Mouse (Mus musculus): ENCODE measurements around the gene Nmt2. TPM values are rescaled to one million over a fixed set of nuclear protein-coding genes. Genes with fewer than 3 reads are reported as not detected.
A peak's percentile ranks its signal among the peaks of the same experiment; 100 is the strongest.

Gene Nmt2
- polyA plus RNA-seq, 1 experiment, result 1.2 TPM

DNA sequence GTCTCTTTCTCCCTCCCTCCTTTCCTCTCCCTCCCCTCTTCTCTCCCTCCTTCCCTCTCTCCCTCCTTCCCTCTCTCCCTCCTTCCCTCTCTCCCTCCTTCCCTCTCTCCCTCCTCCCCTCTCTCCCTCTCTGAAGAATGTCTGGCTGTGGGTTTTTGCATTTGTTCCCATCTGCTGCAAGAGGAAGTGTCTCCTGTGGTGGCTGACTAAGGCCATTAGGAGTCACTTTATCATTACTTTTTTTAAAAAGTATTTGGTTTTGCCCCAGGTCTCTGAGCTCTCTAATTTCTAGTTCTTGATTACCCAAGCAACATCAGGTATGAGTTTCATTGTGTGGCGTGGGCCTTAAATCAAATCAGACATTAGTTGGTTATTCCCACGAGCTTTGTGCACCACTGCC, 7.9 kb upstream of the Nmt2 start:
- TF ChIP-seq POLR2A (IDR thresholded peaks at IDR 0.05; ENCODE audit: low read depth, low read length), result no peak
- WGBS, result 76% methylated on average over 2 of the region's 2 CpGs
- no peaks in the 10 kb centered on the region for H3K36me3 ChIP-seq (ENCODE audit: control insufficient read depth, insufficient read depth, low read length)
- no peaks in the 10 kb centered on the region for H3K27me3 ChIP-seq (ENCODE audit: control insufficient read depth, insufficient read depth, low read length)
- no peak overlapping the region for H3K4me3 ChIP-seq (ENCODE audit: low read depth, low read length)
- H3K27ac ChIP-seq (ENCODE audit: insufficient read depth, low read depth, low read length), result no peak overlapping the region
- no peaks in the 10 kb centered on the region for H3K4me1 ChIP-seq (ENCODE audit: control insufficient read depth, insufficient read depth, insufficient read length, low read length)

DNA sequence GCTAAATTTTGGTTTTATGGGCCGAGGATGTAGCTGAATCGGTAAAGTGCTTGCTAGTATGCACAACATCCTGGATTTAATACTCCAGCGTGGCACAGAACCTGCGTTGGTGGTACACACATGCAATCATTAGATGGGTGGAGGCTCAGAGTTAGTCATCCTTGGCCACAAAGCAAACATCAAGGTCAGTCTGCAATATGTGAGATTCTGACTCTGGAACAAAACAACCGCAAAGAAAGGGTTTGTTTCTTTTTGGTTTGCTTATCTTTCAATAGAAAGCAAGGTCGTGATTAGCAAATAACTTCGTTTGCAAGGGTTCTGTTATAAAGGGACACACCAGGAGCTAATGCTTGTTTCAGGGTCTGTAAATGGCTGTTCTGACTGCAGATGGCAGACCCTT, 6.5 kb upstream of the Nmt2 start:
- no peaks in the 10 kb centered on the region for H3K27me3 ChIP-seq (ENCODE audit: control insufficient read depth, insufficient read depth, low read length)
- no peak for TF ChIP-seq CTCF (IDR thresholded peaks at IDR 0.05; ENCODE audit: extremely low read depth, insufficient read length, insufficient replicate concordance, low read depth, low read length)
- TF ChIP-seq POLR2A (IDR thresholded peaks at IDR 0.05; ENCODE audit: low read depth, low read length), result no peak

GRCm38 (mm10) chr2:3281311-3281710, 2.7 kb upstream of the Nmt2 start:
- no peaks in the 10 kb centered on the region for H3K27me3 ChIP-seq (ENCODE audit: control insufficient read depth, insufficient read depth, low read length)
- H3K4me1 ChIP-seq (ENCODE audit: control insufficient read depth, insufficient read depth, insufficient read length, low read length), result no peaks in the 10 kb centered on the region
- no peak for TF ChIP-seq POLR2A (IDR thresholded peaks at IDR 0.05; ENCODE audit: low read depth, low read length)
- no peak for TF ChIP-seq CTCF (IDR thresholded peaks at IDR 0.05; ENCODE audit: extremely low read depth, insufficient read length, insufficient replicate concordance, low read depth, low read length)
- H3K4me3 ChIP-seq (ENCODE audit: low read depth, low read length), result no peak overlapping the region
- no peak overlapping the region for H3K27ac ChIP-seq (ENCODE audit: insufficient read depth, low read depth, low read length)
- WGBS, result 77% methylated on average over 4 of the region's 4 CpGs
- no peaks in the 10 kb centered on the region for H3K36me3 ChIP-seq (ENCODE audit: control insufficient read depth, insufficient read depth, low read length)

More for the DNA sequence above, 6.5 kb upstream of the Nmt2 start:
- 54% methylated on average over 7 of the region's 7 CpGs for WGBS
- H3K36me3 ChIP-seq (ENCODE audit: control insufficient read depth, insufficient read depth, low read length), result no peaks in the 10 kb centered on the region
- H3K4me3 ChIP-seq (ENCODE audit: low read depth, low read length), result no peak overlapping the region
- H3K27ac ChIP-seq (ENCODE audit: insufficient read depth, low read depth, low read length), result no peak overlapping the region
- H3K4me1 ChIP-seq (ENCODE audit: control insufficient read depth, insufficient read depth, insufficient read length, low read length), result no peaks in the 10 kb centered on the region

DNA sequence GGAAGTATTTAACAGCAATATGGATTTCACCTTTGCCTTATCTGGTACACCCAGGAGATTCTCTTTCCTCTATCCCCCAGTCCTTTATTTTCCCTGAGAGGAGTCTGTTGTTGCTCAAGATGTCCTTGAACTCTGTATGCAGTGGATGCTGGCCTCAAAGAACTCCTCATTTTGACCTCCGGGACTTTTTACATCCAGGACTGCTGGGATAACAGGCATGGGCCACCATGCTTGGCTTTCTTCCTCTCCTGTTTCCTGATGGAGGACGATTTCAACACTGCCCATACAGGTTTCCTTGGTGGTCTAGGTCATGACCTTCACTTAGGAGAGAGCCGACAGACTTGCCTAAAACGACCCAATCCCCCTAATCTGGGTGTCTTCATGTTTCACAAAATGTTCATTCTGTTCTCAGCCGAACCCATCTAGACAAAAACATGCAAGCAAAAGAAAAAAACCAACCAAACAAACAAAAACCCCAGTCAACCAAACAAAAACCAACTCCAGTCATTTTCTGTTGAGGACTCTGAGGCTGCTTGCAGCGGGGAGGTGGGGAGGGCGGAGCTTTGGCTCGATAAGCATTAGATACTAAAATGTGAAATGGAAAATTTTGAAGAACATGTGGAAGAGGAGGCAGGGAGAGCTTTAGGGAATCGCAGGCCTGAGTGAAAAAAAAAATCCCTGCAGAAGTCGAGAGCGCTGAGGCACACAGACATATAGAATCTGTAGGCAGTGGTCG, 978 bp upstream of the Nmt2 start:
- 15% methylated on average over 12 of the region's 12 CpGs for WGBS
- Histone ChIP-seq H3K36me3 (ENCODE audit: control insufficient read depth, insufficient read depth, low read length) (no peaks in the 10 kb centered on the region), H3K27ac (ENCODE audit: insufficient read depth, low read depth, low read length) (no peak overlapping the region), H3K27me3 (ENCODE audit: control insufficient read depth, insufficient read depth, low read length) (no peaks in the 10 kb centered on the region), H3K4me3 (ENCODE audit: low read depth, low read length) (peak overlapping the region; percentile 71), H3K4me1 (ENCODE audit: control insufficient read depth, insufficient read depth, insufficient read length, low read length) (no peaks in the 10 kb centered on the region)
- TF ChIP-seq POLR2A (IDR thresholded peaks at IDR 0.05; ENCODE audit: low read depth, low read length), result no peak
- 0 out of 2 replicates have a peak, but pooled peaks have one; percentile 6 for TF ChIP-seq CTCF (IDR thresholded peaks at IDR 0.05; ENCODE audit: extremely low read depth, insufficient read length, insufficient replicate concordance, low read depth, low read length)

- WGBS, result 1% methylated on average over 59 of the region's 60 CpGs
- no peaks in the 10 kb centered on the region for H3K4me1 ChIP-seq (ENCODE audit: control insufficient read depth, insufficient read depth, insufficient read length, low read length)
- H3K27me3 ChIP-seq (ENCODE audit: control insufficient read depth, insufficient read depth, low read length), result no peaks in the 10 kb centered on the region
- no peaks in the 10 kb centered on the region for H3K36me3 ChIP-seq (ENCODE audit: control insufficient read depth, insufficient read depth, low read length)
- H3K27ac ChIP-seq (ENCODE audit: insufficient read depth, low read depth, low read length), result peak overlapping the region; percentile 14; the same call in 1 of the 2 replicates
- H3K4me3 ChIP-seq (ENCODE audit: low read depth, low read length), result peak overlapping the region; percentile 80
- no peak for TF ChIP-seq POLR2A (IDR thresholded peaks at IDR 0.05; ENCODE audit: low read depth, low read length)
- TF ChIP-seq CTCF (IDR thresholded peaks at IDR 0.05; ENCODE audit: extremely low read depth, insufficient read length, insufficient replicate concordance, low read depth, low read length), result no peak
These were observed 615 bp downstream of the Nmt2 start for GRCm38 (mm10) chr2:3284473-3285180.

GRCm38 (mm10) chr2:3285181-3285530, 1.1 kb downstream of the Nmt2 start:
- Histone ChIP-seq H3K27ac (ENCODE audit: insufficient read depth, low read depth, low read length) (no peak overlapping the region), H3K27me3 (ENCODE audit: control insufficient read depth, insufficient read depth, low read length) (no peaks in the 10 kb centered on the region), H3K4me1 (ENCODE audit: control insufficient read depth, insufficient read depth, insufficient read length, low read length) (no peaks in the 10 kb centered on the region), H3K36me3 (ENCODE audit: control insufficient read depth, insufficient read depth, low read length) (no peaks in the 10 kb centered on the region), H3K4me3 (ENCODE audit: low read depth, low read length) (peak overlapping the region; percentile 80)
- 6% methylated on average over 6 of the region's 6 CpGs for WGBS
- no peak for TF ChIP-seq CTCF (IDR thresholded peaks at IDR 0.05; ENCODE audit: extremely low read depth, insufficient read length, insufficient replicate concordance, low read depth, low read length)
- TF ChIP-seq POLR2A (IDR thresholded peaks at IDR 0.05; ENCODE audit: low read depth, low read length), result no peak

DNA sequence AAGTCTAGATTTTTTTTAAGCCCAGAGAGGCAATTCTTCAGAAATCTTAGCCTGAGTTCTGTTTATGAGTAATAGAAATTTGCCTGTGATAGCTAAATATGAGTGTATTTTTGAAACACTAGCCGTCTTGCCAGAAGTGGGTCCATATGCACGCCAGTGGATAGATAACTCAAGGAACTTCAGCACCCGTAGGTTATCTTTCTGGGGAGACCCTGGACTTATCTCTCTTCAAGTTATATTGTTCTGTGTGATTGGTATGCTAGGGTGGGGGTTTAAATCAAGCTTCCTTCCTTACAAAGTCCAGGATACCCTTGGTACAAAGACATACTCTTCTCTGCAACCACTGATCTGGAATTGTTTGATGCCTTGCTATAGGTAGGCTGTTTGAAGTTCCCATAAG, 1.7 kb downstream of the Nmt2 start:
- no peaks in the 10 kb centered on the region for H3K4me1 ChIP-seq (ENCODE audit: control insufficient read depth, insufficient read depth, insufficient read length, low read length)
- H3K27me3 ChIP-seq (ENCODE audit: control insufficient read depth, insufficient read depth, low read length), result no peaks in the 10 kb centered on the region
- H3K27ac ChIP-seq (ENCODE audit: insufficient read depth, low read depth, low read length), result no peak overlapping the region
- no peak overlapping the region for H3K4me3 ChIP-seq (ENCODE audit: low read depth, low read length)
- H3K36me3 ChIP-seq (ENCODE audit: control insufficient read depth, insufficient read depth, low read length), result no peaks in the 10 kb centered on the region
- TF ChIP-seq CTCF (IDR thresholded peaks at IDR 0.05; ENCODE audit: extremely low read depth, insufficient read length, insufficient replicate concordance, low read depth, low read length), result no peak
- TF ChIP-seq POLR2A (IDR thresholded peaks at IDR 0.05; ENCODE audit: low read depth, low read length), result no peak
- 55% methylated on average over 3 of the region's 3 CpGs for WGBS

All from small intestine, adult 2 months (tissue).